Mouse (Mus musculus): ENCODE results near the gene Sap30l. TPM values are rescaled to one million over a fixed set of nuclear protein-coding genes. Genes with fewer than 3 reads are reported as not detected.
"Not testable (repeated sequence)": the region's sequence is repeated elsewhere in the genome, so short reads cannot be mapped to it uniquely, and the experiment has no call there.

Sap30l gene
- polyA plus RNA-seq, 1 experiment from 2014 or later: 16.7 TPM

DNA sequence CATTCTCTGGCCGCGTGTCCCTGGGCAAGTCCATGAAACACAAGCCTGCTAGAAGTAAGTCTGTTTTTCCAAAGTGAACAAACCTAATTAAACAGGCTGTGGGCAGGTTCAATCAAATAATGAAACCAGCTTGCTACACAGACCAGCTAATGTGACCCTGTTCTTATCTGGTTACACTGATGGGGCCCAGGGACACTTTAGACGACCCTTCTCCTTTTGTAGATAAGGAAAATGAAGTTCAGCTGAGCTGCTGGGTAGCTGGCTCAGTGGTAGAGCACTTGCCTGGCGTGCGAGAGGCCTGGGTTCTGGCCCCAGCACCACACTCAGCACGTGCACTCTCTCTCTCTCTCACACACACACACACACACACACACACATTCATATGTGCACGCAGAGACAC, 22.3 kb downstream of the Sap30l start:
- peaks cover 8% of the 10 kb centered on the region for H3K4me1 ChIP-seq (replicated peaks)
- peaks cover 53% of the 10 kb centered on the region for H3K27me3 ChIP-seq
- H3K36me3 ChIP-seq: no peaks in the 10 kb centered on the region
- no peak overlapping the region for H3K9ac ChIP-seq
- no peak overlapping the region for H3K27ac ChIP-seq (replicated peaks)
- no peak overlapping the region for H3K4me2 ChIP-seq
- no peak overlapping the region for H3K4me3 ChIP-seq
- no peak for ATAC-seq (ENCODE audit: low read depth)
- no peaks in the 10 kb centered on the region for H3K9me3 ChIP-seq
- 79% methylated on average over 7 of the region's 7 CpGs for WGBS

DNA sequence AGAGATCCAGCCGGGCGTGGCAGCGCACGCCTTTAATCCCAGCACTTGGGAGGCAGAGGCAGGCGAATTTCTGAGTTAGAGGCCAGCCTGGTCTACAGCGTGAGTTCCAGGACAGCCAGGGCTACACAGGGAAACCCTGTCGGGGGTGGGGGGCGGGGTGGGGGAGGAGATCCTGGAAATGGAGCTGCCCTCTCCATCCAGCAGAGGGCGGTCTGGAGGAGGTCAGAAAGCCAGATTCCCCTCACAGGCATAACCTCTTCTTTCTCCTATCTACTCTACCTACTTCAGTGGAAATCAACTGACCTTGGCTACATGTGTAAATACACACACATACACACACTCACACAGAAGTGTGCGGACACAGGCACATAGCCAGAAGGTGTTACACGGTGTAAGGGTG, 23.8 kb downstream of the Sap30l start:
- WGBS: 43% methylated on average over 11 of the region's 11 CpGs
- H3K27ac ChIP-seq (replicated peaks); H3K4me2 ChIP-seq; H3K36me3 ChIP-seq; H3K4me3 ChIP-seq; H3K9me3 ChIP-seq; H3K9ac ChIP-seq; ATAC-seq (ENCODE audit: low read depth): not testable (repeated sequence)
- Histone ChIP-seq H3K27me3 (peaks cover 68% of the 10 kb centered on the region), H3K4me1 (replicated peaks) (peaks cover 17% of the 10 kb centered on the region)

DNA sequence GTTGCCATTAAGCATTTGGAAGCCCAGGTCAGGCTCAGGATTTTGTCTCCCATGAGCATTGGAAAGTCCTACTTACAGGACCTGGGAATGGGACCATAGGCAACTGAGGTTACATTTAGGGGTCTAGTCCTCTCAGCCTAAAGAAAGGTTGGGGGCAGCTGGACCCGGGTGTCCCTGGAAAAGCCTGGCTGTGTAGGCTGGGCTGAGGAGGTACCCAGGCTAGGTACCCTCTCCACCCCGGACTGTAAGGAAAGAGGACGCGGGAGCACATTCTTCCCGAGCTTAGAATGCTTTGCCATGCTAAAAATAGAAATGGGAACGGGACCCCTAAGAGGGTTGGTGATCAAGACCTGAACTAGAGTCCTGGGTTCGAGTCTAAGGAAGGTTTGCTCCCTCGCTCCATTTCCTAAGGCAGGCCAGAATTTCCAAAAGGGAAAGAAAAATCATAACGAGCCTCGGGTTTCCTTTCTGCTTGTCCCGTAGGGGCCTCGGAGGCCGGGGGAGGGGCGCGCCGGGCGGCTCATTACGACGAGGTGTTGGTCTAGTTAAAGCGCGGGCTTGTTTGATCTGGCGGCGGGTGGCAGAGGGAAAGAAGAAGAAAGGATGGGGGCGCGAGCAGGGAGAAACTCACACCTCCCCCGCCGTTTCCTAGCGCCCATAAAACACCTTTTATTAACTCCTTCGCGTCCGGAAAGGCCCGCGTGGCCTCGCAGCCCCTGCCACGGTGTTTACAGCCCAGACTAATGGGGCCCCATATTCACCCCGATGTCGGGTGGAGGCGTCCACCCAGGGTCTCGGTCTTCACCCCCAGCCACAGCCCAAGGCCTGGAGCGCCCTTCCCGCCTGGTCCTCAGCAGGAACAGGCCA, 25.8 kb downstream of the Sap30l start:
- H3K4me2 ChIP-seq: peak overlapping the region; percentile 49
- peaks cover 89% of the 10 kb centered on the region for H3K27me3 ChIP-seq
- WGBS: under 1% methylated on average over 40 of the region's 41 CpGs
- no peak overlapping the region for H3K9ac ChIP-seq
- no peaks in the 10 kb centered on the region for H3K9me3 ChIP-seq
- no peaks in the 10 kb centered on the region for H3K36me3 ChIP-seq
- no peak for ATAC-seq (ENCODE audit: low read depth)
- H3K27ac ChIP-seq (replicated peaks): no peak overlapping the region
- peak overlapping the region; percentile 25 for H3K4me3 ChIP-seq
- peaks cover 21% of the 10 kb centered on the region for H3K4me1 ChIP-seq (replicated peaks)

DNA sequence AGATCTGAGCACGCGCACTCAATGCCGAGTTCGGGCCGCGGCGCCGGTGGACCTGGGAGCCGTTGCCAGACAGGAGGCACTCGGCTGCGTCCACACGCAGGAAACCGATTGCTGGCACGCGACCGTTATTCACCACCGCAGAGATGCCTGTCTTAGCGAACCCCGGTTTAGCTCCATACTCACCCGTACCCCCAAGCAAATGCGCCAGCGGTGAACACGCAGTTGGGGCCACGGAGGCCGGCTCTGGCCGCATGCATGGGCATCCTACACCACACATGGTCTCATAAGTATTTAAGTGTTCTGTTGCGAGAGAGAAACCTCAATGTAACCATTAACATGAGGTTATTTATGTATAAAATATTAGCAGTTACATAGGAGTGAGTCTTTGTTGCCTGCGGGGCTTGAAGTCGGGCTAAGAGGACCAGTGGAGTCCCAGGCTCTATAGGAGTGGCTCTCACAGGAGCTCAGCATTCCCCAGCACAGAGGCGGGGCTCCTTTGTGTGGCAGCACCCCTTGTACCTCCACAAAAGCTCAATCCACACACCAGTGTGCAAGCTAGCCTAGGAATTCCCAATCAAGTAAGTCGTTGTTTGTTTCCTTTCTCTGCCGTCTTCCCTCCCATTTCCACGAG, 26.6 kb downstream of the Sap30l start:
- H3K27me3 ChIP-seq: peaks cover 96% of the 10 kb centered on the region
- 1% methylated on average over 33 of the region's 33 CpGs for WGBS
- H3K9ac ChIP-seq: no peak overlapping the region
- peak overlapping the region; percentile 25 for H3K4me3 ChIP-seq
- peaks cover 21% of the 10 kb centered on the region for H3K4me1 ChIP-seq (replicated peaks)
- peak; percentile 45; the same call in 1 of the 2 replicates for ATAC-seq (ENCODE audit: low read depth)
- H3K9me3 ChIP-seq: no peaks in the 10 kb centered on the region
- H3K4me2 ChIP-seq: peak overlapping the region; percentile 49
- no peak overlapping the region for H3K27ac ChIP-seq (replicated peaks)
- H3K36me3 ChIP-seq: no peaks in the 10 kb centered on the region

DNA sequence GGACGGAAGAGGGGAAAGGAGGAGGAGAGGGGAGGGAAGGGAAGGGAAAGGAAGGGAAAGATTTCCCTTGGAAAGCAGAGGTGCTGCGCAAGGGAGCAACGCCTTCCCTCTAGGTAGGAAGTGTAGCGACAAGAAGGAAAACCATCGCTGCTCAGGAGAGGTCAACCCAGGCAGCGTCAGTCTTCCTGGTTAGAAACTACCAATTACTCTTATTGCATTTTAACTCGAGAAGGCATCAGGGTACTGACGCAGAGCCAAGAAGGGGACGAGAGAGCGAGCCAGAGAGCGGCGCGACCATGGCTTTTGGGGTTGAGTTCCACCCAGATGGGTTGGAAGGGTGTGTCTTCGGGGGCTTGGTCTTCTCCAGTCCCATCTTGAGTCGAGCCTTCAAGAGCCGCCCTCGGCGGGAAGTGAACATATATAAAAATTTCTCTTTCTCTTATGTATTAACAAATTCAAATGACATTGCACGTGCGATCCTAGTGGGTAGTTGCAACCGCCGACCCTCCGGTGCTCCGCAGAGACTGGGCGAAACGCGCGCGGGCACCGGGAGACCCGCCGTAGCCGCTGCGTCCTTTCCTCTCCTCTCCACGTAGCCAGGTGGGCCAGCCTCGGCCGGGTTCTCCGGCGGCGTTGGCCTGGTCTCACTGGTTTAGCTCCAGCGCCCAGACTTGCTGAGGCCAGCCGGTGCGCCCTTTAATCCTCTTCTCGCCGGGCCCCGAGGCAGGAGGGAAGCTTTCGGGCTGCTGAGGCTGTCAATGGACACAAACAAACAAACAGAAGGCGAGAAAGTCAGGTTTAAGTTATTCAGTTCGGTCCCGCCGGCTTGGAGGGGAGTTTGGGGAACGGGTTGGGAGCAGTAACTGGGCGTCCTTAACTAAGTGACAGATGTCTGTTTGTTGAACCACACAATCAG, 27.8 kb downstream of the Sap30l start:
- ATAC-seq (ENCODE audit: low read depth): no peak
- WGBS: under 1% methylated on average over 53 of the region's 53 CpGs
- H3K36me3 ChIP-seq: no peaks in the 10 kb centered on the region
- H3K4me2 ChIP-seq: no peak overlapping the region
- H3K27ac ChIP-seq (replicated peaks): no peak overlapping the region
- no peak overlapping the region for H3K9ac ChIP-seq
- peaks cover 99% of the 10 kb centered on the region for H3K27me3 ChIP-seq
- H3K4me1 ChIP-seq (replicated peaks): peaks cover 27% of the 10 kb centered on the region
- no peaks in the 10 kb centered on the region for H3K9me3 ChIP-seq
- H3K4me3 ChIP-seq: 0 out of 2 replicates have a peak overlapping the region, but pooled peaks have one; percentile 6

DNA sequence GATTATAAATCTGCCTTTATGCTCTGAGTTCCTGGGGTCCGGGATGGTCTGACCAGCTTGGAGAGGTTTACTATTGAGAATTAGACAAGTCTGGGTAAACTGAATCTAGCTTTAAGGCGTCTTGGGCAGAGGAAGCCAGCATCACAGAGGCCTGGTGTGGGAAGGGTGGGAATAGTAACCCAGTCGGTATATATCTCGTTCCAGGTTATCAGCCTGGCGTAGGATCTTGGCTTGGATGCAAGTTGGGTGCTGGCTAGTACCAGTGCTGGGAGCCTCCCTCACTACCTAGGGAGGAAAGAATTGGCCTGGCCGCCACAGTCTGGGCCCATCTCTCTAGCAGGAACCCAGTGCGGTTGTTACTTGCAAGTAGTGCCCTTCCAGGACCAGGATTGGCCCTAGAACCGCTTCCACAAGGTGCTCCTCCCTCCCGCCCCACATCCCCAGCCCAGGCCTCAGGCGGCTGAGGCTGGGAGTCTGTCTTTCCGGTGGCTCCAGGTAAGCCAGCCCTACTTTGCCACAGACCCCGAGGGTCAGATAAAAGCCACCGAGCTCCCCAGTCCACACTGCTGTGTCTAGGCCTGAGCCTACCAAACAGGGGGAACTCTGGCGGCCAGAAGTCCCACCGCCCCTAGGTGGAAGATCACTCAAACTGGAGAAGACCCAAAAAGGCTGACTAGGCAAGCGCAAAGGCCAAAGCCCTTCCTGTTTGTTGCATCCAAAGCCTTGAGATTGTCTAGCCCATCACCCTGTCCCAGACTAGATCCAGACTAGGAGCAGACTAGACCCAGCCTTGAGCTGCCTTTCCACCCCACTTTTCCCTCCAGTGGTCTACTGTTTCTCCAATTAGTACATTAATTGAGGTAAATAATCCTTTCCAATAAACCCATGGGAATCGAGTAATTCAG, 28.7 kb downstream of the Sap30l start:
- H3K27ac ChIP-seq (replicated peaks): no peak overlapping the region
- ATAC-seq (ENCODE audit: low read depth): no peak
- H3K4me3 ChIP-seq: no peak overlapping the region
- WGBS: 11% methylated on average over 17 of the region's 17 CpGs
- H3K36me3 ChIP-seq: no peaks in the 10 kb centered on the region
- H3K4me1 ChIP-seq (replicated peaks): peaks cover 27% of the 10 kb centered on the region
- peaks cover 100% of the 10 kb centered on the region for H3K27me3 ChIP-seq
- H3K4me2 ChIP-seq: no peak overlapping the region
- H3K9me3 ChIP-seq: no peaks in the 10 kb centered on the region
- H3K9ac ChIP-seq: no peak overlapping the region

DNA sequence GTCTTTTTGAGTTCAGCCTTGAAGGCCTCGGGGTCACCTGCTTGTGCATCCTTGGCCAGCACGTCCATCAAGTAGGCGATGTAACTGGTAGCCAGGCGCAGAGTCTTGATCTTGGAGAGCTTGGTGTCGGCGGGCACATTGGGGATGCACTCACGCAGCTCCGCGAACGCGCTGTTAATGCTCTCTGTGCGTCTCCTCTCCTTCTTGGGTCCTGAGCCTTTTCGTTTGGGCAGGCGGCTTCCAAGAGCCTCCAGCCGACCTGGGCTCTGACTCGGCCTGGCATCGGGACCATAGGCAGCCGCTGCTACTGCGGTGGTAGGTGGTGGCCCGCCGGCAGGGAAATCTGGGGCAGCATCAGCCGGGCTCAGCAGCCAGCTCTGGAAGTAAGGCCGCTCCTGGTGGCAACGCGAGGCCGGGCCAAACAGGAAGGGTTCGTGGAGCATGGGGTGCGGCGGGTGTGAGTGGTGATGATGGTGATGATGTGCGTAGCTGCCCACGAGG, 29.9 kb downstream of the Sap30l start:
- Histone ChIP-seq H3K9me3 (no peaks in the 10 kb centered on the region), H3K4me1 (replicated peaks) (peaks cover 27% of the 10 kb centered on the region), H3K4me2 (no peak overlapping the region), H3K27me3 (peaks cover 100% of the 10 kb centered on the region), H3K36me3 (no peaks in the 10 kb centered on the region), H3K4me3 (no peak overlapping the region), H3K9ac (no peak overlapping the region), H3K27ac (replicated peaks) (no peak overlapping the region)
- no peak for ATAC-seq (ENCODE audit: low read depth)
- WGBS: under 1% methylated on average over 31 of the region's 31 CpGs

DNA sequence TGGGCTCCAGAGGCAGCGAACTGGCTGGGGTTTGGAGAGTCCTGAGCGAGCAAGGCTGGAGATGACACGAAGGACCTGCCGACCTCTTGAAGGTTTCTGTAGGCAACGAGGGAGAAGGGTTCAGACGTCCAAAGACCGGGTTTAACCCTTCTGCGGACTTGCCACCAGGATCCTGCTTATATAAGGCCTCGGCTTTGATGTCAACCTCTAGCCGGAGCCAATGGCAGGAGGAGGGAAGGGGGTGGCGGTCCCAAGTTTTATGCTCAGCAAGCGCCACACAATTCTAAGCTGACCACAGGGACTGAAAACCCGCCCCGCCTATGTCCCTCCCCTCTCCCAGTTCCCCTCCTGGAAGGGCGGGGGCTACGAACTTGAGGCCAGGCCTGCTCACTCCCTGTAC, 30.4 kb downstream of the Sap30l start:
- Histone ChIP-seq H3K4me1 (replicated peaks) (peaks cover 32% of the 10 kb centered on the region), H3K4me2 (no peak overlapping the region)
- no peak for ATAC-seq (ENCODE audit: low read depth)

DNA sequence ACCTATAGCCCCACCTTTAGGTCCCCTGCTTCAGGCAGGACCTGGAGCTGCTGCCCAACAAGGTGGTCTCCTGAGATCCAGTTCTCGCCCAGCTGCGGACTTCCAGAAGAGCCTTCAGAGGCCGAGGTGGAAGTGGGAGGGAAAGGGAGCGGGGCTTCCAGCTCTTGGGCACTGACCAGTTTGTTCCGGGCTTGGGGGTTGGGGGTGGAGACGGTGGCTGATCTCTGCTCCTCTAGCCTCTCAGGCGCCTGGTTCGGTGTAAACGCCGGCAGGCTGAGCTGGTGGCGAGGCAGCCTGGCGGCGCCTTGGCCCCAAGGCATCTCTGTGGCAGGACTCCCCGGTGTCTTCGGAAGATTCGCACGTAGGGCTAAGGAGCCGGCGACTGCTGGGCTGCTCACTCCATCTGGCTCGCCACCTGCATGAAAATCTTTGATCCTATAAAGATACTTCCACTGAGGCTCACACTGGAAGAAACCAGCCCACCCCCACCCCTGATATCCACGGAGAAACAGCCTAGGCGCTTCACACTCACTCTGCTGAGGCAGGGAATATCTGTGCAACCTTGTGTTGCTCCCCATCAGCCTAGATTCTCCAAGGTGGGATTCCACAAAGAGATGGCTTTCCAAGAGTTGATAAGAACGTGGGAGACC, 31.2 kb downstream of the Sap30l start, which contains the start of gene Hand1:
Hand1 (minus strand) TSS at position 267 of the 650 bp plus-strand sequence.
- Histone ChIP-seq H3K36me3 (no peaks in the 10 kb centered on the region), H3K4me2 (no peak within 1 kb of the TSS), H3K9me3 (no peaks in the 10 kb centered on the region), H3K27ac (replicated peaks) (no peak within 1 kb of the TSS), H3K4me3 (no peak within 1 kb of the TSS), H3K9ac (no peak within 1 kb of the TSS), H3K27me3 (peaks cover 100% of the 10 kb centered on the region), H3K4me1 (replicated peaks) (peaks cover 35% of the 10 kb centered on the region)
- WGBS: 2% methylated on average over 23 of the region's 23 CpGs
- ATAC-seq (ENCODE audit: low read depth): no peak

More for the DNA sequence above, 30.4 kb downstream of the Sap30l start:
- no peak overlapping the region for H3K4me3 ChIP-seq
- H3K9ac ChIP-seq: no peak overlapping the region
- H3K27me3 ChIP-seq: peaks cover 100% of the 10 kb centered on the region
- H3K36me3 ChIP-seq: no peaks in the 10 kb centered on the region
- H3K27ac ChIP-seq (replicated peaks): no peak overlapping the region
- no peaks in the 10 kb centered on the region for H3K9me3 ChIP-seq
- 2% methylated on average over 16 of the region's 16 CpGs for WGBS

DNA sequence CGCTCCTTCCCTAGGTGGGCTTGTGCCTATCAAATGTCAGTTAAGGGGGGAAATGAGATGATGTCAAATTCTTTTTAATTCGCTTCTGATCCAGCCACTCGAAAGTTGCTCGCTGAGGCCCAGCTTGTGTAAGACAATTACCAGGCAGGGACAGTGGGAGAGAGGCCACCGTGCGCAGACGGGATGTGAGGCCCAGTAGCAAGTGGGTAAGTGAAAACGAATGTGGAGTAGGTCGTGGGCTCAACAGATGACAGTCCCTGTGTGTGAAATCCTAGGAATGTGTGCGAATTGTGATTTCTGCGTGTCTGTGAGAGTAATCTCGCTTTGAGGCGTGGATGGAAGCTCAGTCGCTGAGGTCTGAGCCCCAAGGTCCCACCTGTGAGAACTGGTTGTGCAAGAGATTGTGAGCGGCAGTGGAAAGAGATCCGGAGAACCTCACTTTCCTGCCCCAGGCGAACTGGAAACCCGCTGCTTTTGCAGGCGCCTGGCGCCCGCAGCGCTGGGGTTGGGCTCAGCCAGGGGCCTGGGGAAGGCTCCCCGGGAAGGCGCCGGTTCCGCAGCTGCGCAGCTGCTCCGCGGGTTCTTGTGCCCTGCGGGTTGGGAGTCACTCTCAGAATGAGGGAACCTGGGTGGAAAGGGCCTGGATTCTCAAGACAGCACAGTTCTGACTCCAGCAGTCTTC, 32.0 kb downstream of the Sap30l start:
- Histone ChIP-seq H3K27me3 (peaks cover 100% of the 10 kb centered on the region), H3K36me3 (no peaks in the 10 kb centered on the region), H3K27ac (replicated peaks) (no peak overlapping the region), H3K4me1 (replicated peaks) (peaks cover 38% of the 10 kb centered on the region), H3K4me2 (no peak overlapping the region), H3K9ac (no peak overlapping the region), H3K4me3 (no peak overlapping the region), H3K9me3 (no peaks in the 10 kb centered on the region)
- no peak for ATAC-seq (ENCODE audit: low read depth)
- WGBS: 1% methylated on average over 30 of the region's 30 CpGs

Measured in neural tube, embryonic 13.5 days (tissue).